Mouse (Mus musculus) induced T-regulatory cell, adult 2 months (primary cell): ENCODE results near the gene Srsf7.
"Not testable (repeated sequence)": the region's sequence is repeated elsewhere in the genome, so short reads cannot be mapped to it uniquely, and the experiment has no call there.

Experiments
- DNase-seq: peaks from one replicate; pipeline ENCODE4 v3.0.0-alpha.2; 2012; ENCODE audit warnings: low read depth

Srsf7 gene

DNA sequence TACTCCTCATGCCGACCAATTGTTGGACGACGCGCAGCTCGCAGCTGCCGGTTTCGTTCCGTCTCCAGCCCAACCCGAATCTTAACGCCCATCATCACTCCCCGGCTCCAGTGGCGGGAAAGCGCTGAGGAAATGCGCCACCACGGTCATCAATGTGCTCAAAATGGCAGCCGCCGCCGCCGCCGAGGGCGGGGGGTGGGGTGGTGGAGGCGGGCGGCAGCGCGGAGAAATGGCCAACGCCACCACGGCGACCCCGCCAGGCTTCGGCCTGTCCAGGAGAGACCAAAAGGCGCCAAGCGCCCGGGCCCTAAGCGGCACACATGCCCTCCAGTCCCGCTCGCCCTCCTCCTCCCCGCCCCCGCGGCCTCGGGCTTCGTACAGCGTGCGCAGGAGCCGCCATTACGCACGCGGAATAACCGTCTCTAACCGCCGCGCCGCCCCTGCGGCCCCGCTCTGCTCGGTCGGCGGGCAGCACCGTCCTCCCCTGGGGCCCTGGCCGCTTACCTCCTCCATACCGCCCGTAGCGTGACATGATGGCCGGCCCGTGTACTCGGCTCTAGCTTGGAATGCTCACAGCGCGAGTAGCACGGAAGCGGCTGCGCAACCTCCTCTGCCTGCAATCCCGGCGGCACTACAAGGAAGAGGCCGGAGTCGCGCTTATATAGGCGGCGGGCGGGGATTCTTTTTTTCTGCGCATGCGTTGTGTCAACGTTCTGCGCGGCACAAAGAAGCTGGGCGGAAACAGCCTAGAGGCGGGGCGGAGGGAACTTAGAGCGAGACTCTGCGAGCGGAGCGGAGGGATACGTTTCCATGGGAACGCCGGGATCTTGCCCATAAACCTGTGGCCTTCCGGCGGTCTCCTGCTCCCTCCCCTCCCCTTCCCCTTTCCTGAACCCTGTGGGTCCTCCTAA lies at the start of gene Srsf7, which contains the start of gene Ttc39d:
TSS of gene Srsf7 (minus strand) at position 637 of the 911 bp plus-strand sequence.
TSS of gene Ttc39d (plus strand) at position 790 of the 911 bp plus-strand sequence.
- DNase-seq: peak; percentile 99

DNA sequence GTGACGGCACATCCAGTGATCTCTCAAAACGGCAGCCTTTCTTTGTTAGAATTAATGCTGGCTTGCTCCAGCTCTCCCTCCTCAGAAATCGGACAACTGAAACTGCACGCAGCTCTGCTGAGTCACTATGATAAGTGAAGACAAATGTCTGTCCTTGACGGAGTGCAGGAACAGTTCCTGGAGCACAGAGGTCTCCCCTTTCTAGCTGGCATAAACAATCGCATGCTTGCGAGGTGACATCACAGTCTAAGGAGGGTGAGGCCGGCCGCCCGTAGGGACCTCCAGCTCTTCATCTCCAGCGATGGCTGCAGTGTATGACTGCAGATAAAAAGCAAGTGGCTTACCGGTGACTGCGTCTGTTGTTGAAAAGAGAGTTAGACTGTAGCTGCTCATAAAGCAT lies 48.1 kb upstream of the Srsf7 start:
- DNase-seq: no peak

DNA sequence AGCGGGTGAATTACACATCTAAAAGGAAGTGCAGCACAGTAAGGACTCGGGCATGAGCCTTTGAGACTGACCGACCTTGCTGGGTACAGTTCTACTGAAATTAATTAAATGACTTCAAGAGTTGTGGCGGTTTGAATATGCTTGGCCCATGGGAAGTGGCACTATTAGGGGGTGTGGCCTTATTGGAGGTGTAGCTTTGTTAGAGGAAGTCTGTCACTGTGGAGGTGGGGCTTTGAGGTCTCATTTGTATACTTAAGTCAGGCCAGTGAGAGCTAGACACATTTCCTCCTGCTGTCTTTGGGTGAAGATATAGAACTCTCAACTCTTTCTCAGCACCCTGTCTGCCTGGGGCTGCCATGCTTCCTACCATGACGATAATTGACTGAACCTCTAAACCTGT lies 47.3 kb upstream of the Srsf7 start:
- DNase-seq: no peak

DNA sequence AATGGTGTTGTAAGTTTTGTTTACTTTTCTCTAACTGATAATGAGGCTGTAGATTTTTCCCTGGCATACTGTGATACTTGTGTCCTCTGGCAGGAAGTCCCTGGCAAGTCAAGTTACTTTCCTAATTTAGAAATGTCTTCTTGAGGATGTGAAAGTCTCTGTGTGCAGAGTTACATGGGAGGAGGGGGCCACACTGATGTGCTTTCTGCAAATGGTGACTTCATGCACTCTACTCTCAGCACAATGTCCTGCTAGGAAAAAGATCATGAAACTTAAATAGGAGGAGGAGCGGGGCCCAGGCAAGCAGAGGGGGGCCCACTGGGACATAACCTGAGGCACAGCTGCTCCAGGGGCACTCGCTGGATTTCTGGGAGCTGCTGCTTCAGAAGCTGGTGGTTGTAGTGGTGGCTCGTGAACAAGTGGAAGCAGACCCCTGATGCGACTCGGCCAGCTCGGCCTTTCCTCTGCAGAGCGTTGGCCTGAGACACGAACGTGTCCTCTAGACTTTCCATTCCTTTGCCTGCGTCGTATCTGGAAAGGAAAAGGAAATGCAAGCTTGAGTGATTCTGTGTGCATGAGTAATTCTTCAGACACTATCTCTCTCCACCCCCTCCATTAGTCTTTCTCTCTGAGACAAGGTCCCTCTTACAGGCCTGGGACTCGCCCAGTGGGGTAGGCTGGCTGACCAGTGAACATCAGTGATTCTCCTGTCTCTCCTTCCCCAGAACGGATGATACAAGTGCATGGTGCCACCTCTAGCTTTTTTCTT lies 45.8 kb upstream of the Srsf7 start:
- DNase-seq: no peak

DNA sequence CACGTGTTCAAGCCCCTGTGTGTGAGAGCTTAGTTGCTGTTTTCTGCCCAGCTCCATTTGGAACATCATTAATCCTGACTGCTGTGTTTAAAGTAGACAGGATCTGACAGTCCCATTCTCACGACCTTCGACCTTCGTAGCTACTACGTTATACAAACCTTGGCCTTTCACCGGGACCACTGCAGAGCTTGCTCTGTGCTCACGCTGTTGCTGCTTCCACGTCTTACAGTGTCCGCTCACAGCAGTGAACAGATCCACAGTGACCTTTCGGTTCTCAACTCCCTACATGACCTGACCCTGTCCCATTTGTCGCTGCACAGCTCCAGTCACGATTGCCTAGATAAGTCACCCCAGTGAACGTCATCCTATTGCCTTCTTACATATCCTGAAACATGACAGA lies 36.0 kb upstream of the Srsf7 start:
- DNase-seq: no peak

DNA sequence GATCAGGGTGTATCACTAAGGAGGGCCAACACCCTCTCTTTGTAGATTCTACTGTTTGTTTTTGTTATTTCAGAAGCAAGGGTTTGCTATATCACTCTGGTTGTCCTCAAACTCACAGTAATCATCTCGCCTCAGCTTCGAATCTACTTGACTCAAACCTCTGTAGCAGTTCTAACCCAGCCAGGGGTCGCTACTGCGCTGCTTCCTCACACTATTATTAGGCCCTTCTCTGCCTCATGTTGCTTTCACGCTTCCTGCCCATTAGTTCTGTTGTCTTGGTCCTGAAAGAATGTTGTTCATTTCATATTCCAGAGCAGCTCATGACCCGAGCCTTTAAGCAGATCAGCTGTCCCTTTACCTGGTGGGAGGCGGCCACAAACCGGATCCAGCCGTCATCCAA lies 34.5 kb upstream of the Srsf7 start:
- DNase-seq: no peak

DNA sequence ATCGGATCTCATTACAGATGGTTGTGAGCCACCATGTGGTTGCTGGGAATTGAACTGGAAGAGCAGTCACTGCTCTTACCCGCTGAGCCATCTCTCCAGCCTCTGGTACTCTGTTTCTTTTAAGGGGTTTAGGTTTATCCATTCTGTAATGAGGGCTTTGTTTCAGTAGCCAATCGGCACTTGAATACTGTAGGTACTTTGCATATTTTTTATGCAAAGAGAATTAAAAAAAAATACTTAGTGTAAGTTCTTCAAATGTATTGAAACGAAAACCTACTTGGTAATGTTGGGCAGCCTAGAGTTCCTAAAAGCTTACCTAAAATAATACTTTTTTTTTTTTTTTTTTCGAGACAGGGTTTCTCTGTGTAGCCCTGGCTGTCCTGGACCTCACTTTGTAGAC lies 30.4 kb upstream of the Srsf7 start:
- DNase-seq: no peak

DNA sequence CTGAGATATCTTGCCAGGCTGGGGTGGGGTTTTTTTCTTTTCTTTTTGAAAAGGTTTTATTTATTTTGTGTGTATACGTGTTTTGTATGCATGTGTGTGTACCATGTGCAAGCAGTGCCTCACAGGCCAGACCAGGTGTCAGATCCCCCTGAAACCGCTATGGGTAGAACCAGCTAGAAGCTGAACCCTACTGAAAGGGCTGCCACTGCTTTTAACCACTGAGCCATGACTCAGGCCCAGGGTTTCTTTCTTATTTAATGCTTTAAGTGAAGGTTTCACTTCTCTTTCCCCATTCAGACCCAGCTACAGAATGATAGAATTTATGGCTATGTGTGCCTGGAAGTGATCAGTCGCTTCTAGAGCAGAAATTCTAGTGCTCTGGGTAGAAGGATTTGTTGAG lies 29.7 kb upstream of the Srsf7 start:
- no peak for DNase-seq

DNA sequence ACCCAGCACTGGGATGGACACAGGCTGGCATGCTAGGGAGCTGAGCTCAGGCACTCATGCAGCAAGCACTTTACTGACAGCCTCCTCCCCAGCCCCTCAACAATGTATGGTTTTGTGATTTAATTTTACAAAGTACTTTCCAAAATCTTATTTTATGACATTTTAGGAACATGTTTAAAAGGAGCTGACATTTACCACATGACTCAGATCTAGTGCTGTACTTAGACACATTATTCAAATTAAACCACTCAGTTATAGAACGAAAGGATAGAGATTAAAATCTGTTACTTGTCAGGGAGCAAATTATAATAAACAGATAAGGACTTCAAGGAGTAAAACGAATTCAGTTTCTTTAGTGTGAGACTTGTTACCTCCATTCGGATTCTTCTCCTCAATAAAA lies 28.4 kb upstream of the Srsf7 start:
- no peak for DNase-seq

DNA sequence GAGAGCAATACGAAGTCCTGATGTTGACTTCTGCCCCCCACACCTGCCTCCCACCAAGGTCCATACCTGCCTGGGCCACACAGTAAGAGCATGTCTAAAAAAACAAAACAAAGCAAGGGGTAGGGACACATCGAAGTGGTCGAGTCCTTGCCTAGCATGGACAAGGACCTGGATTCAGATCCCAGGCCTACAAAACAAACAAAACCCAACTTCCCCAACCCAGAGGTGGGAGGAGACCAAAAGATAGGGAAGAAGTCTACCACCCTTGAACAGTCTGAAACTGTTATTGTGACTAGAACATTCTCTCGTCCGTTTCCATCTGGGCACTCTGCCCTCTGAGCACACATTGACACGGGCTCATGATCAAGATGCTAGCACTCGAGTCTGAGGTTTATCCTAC lies 27.3 kb upstream of the Srsf7 start:
- DNase-seq: no peak

DNA sequence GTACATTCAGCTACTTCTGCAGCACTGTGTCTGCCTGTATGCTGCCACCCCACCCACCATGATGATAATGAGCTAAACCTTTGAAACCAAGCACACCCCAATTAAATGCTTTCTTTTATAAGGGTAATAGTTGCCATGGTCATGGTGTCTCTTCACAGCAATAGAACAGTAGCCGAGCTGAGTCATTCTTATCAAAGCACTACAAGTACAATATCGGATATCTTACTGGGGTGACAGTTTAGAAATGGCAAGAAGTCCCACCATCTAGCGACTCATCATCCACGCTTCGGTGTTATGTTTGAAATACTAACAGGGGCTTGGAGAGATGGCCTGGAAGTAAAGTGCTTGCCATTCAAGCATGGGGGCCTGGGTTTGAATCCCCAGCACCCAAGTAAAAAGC lies 26.7 kb upstream of the Srsf7 start:
- DNase-seq: no peak

DNA sequence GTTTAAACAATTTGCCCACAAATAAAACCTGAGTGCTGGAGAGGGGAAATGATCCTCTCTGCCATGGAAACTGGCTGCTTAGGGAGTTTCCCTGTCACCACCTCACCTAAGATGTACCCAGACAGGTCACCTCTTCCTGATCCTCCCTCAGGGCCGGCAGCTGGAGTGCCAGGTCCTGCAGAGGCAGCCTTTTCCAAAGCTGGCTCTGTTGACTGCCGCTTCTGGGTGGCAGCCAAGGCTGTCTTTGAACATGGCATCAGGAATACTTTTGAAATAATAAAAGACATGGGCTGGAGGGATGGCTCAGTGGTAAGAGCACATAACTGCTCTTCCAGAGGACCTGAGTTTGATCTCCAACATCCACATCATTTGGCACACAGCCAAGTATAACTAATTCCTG lies 22.3 kb upstream of the Srsf7 start:
- no peak for DNase-seq

DNA sequence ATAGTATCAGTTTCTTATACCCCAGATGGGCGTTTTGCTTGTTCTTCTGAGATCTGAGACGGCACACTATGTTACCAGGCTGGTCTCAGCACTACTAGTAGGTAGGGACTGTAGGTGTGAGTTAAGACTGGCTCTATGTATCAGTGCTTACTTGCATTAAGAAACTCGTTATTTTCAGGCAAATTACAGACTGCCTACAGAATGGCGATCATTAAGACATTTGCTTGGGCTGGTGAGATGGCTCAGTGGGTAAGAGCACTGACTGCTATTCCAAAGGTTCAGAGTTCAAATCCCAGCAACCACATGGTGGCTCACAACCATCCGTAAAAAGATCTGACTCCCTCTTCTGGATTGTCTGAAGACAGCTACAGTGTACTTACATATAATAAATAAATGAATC lies 18.0 kb upstream of the Srsf7 start:
- not testable (repeated sequence) for DNase-seq

DNA sequence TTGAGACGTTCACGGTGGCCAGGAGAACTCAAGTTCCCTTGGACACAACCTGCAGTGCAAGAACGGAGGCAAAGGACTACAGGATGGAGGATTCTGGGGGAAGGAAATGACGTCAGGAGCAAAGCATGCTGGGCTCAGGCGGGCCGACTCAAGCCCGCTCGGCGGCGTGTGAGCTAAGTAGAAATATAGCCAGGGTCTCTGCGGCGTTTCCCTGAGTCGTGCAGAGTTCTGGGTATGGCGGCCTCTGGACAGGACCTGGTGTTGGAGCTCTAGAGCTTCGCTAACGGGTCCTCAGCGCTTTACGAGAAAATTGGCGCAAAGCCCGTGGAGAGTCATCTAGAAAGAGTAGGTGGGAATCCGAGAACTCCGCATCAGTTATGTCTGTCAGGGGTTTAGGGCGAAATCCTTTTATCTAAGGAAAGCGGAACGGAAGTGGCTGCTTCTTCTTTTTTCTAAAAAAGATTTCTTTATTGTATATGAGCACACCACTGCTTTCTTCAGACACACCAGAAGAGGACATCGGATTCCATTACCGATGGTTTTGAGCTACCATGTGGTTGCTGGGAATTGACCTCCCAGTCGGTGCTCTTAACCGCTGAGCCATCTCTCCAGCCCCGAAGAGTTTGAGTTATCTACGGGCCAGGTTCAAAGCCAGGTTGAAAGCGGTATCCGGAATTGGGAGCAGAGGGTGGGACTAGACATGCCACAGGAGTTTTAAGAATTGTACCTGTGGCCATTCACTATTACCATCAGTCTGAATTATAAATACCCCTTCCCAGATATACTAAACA lies 17.4 kb upstream of the Srsf7 start, which contains the start of gene Gemin6:
TSS of gene Gemin6 (plus strand) at position 116 of the 791 bp plus-strand sequence.
- DNase-seq: peak; percentile 92

DNA sequence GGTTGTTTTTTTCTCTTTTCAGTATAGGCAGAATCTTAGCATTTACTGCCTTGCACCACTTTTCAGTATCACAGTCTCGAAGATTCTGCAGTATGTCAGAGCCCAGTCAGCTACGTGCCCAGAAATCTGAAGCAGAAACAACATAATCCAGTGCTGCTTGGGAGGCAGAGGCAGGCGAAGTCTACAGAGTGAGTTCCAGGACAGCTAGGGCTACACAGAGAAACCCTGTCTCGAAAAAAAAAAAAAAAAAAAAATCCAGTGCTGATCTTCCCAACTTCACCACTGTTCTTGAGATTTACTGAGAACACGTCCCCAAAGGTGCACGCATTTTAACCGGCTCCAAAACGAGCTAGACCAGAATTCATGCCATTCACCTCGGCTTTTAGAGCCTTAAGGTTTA lies 16.7 kb upstream of the Srsf7 start:
- DNase-seq: no peak

DNA sequence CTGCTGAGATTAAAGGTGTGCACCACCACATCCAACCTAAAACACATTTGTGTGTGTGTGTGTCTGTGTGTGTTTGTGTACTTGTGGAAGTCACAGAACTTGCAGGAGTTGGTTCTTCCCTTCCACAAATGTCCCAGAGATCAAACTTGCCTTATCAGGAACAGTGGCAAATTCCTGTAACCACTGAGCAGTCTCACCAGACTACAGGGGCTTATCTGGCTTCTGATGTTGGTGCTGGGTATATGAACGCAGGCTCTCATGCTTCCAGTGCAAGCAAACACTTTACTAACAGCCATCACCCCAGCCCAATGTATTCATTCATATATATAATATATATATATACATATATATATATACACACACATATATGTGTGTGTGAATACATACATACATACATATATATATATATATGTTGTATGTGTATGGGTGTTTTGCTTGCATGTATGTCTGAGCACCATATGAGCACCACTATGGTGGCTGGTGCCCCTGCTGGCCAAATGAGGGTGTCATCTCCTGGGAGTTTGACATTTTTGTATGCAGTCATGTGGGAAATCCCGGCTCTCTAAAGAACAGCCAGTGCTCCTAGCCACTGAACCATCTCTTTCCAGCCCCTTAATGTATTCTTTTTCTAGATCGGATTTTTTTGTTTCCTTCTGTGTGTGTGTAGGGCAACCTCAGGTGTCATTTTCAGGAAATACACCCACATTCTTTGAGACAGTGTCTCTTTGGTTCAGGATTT lies 15.0 kb upstream of the Srsf7 start:
- peak; percentile 80 for DNase-seq

DNA sequence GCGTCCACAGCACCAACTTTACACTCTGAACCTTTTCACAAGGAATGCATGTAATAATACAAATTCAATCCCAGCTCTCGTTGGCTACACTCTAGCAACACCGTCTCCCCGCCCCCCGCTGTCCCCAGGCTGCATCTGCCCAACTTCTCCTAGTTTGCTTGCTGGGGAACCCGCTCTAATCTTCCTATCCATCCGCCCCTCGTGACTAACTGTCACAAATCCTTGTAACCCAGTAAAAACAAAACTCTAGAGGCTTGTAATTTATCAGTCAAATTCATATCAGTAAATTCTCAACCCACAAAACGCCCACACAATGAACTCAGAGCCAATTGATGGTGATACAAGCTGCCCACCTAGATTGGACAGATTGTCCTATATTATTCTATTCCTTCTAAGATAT lies 14.1 kb upstream of the Srsf7 start:
- DNase-seq: peak; percentile 59

DNA sequence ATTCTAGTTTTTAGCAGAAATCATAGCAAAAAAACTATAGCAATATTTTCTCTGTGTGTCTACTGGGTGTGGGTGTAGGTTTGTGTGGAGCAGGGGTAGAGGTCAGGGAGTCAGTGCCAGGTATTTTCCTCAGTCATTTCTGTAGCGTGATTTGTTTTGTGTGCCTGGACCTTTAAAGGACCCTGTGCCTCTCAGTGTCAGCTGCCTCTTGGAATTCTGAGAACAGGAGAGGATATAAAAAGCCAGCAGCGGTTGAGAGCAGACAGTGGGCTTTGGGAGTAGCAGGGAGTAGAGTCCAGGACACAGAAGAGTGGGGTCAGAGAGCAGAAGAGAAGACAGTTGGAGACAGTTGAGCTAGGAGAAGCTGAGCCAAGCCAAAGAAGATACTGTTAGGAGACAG lies 13.0 kb upstream of the Srsf7 start:
- DNase-seq: no peak

DNA sequence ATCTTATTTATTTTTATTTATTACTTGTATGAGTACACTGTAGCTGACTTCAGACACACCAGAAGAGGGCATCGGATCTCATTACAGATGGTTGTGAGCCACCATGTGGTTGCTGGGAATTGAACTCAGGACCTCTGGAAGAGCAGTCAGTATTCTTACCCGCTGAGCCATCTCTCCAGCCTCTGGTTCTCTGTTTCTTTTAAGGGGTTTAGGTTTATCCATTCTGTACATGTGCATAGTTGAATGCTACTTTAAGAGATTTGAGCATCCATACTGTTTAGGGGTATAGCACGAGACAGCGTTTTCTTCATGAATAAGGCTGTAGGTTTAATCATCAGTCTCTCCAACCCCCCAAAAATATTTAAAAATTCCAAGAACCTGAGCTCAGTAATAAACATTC lies 6.9 kb upstream of the Srsf7 start:
- not testable (repeated sequence) for DNase-seq

DNA sequence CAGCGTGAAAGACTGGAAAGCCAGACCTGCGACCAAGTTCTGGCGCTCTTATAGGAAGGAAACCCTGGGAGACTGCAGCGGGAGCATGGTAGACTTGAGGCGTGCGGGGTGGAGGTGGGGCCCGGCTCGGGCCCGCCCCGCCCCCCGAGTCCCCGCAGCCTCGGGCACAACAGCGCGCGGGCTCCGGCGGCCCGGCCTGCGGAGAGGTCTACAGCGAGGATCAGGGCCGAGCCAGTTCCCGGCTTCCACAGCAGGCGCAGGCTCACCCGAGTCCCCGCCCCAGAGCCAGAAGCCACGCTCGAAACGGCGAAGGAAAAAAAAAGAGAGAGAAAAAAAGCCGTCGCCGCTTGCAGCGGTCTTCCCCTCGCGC lies 821 bp downstream of the Srsf7 start:
- no peak for DNase-seq

DNA sequence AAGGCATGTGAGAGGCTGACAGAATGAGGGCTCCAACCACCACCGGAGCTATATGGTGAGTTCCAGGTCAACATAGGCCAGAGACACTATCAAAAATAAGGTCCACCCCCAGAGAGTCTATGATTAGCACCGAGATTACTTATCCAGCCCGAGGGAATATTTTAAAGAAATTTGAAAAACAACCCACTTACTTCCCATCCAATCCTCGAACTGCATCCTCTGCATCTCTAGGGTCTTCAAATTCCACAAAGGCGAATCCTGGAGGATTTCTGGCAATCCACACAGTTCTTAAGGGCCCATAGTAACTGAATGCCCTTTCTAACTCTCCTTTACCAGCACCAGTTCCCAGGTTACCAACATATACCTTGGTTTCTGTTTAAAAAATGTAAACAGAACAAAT lies 1.4 kb downstream of the Srsf7 start:
- peak; percentile 22 for DNase-seq
